Mouse (Mus musculus) ES-Bruce4 (cell line): ENCODE data around the gene Rfc2. TPM values are rescaled to one million over a fixed set of nuclear protein-coding genes. Genes with fewer than 3 reads are reported as not detected.

Experiments used
- H3K27ac ChIP-seq: 2 replicates; pipeline ENCODE4 v1.5.1; 2012; ENCODE audit warnings: low read length, inconsistent platforms; ENCODE audit not compliant: insufficient read depth
- H3K27me3 ChIP-seq: 2 replicates; pipeline ENCODE4 v1.6.1; 2012; ENCODE audit warnings: mild to moderate bottlenecking, low read length, inconsistent platforms; ENCODE audit not compliant: control insufficient read depth, poor library complexity, insufficient read depth, severe bottlenecking
- H3K36me3 ChIP-seq: 2 replicates; pipeline ENCODE4 v1.6.1; 2012; ENCODE audit warnings: inconsistent platforms, mild to moderate bottlenecking, low read length, moderate library complexity; ENCODE audit not compliant: control insufficient read depth, poor library complexity, insufficient read depth, severe bottlenecking
- H3K4me1 ChIP-seq: one replicate; pipeline ENCODE4 v1.8.1; 2011; ENCODE audit warnings: low read length; ENCODE audit not compliant: control insufficient read depth, insufficient read depth
- H3K4me3 ChIP-seq: 2 replicates; pipeline ENCODE4 v1.5.1; 2011; ENCODE audit warnings: low read depth, mild to moderate bottlenecking, low read length
- H3K9ac ChIP-seq: 2 replicates; pipeline ENCODE4 v1.6.1; 2012; ENCODE audit warnings: low read depth, mild to moderate bottlenecking, inconsistent platforms; ENCODE audit not compliant: poor library complexity, severe bottlenecking
- H3K9me3 ChIP-seq: replicated peaks from 2 replicates; pipeline ENCODE4 v1.6.1; 2012; ENCODE audit warnings: mild to moderate bottlenecking, low read length, inconsistent platforms; ENCODE audit not compliant: control insufficient read depth, poor library complexity, insufficient read depth, severe bottlenecking
- CTCF ChIP-seq: IDR thresholded peaks from one replicate; pipeline ENCODE4 v1.8.1; 2011; ENCODE audit warnings: low read depth, low read length
- EP300 ChIP-seq: IDR thresholded peaks from 2 replicates; pipeline ENCODE4 v1.6.1; 2011; ENCODE audit warnings: low read depth, low read length; ENCODE audit not compliant: insufficient read depth
- POLR2A ChIP-seq: IDR thresholded peaks from one replicate; pipeline ENCODE4 v1.8.1; 2011; ENCODE audit warnings: low read length; ENCODE audit not compliant: insufficient read depth
- polyA plus RNA-seq: library from polyadenylated mRNA; stranded (reverse); fragments of >200 nt; gene quantifications from 2 replicates; pipeline ENCODE4 v1.2.4, GENCODE M21; 2011; ENCODE audit warnings: low read depth; ENCODE audit not compliant: missing spikeins, insufficient read depth, insufficient read length

Rfc2 gene
- polyA plus RNA-seq, 1 experiment = 121 TPM

DNA sequence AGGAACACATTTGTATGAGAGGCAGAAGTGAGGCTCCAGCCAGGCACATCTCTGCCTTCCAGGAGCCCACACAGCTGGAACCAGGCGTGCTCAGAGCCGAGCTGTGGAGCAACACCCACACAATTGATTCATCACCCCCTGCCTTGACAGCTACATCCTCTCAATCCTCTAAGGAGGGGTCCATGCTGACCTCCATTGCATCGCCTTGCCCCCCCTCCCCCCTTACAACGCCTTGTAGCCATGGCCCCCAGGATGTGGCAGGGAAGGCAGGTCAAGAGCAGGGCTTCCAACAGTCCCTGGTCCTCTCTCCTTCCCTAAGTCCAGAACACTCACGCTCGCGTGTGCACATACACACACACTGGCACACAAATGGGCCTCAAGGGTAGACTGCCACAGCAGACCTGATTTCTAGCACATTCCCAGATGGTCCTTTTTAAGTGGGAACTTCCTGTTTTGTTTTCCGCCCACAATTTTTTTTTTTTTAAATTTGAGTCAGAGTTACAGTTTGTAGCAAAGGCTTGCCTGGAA lies 12.1 kb upstream of the Rfc2 start:
- TF ChIP-seq CTCF (no peak), EP300 (no peak), POLR2A (no peak)
- no peaks in the 10 kb centered on the region for H3K9me3 ChIP-seq
- peaks cover 10% of the 10 kb centered on the region for H3K4me1 ChIP-seq
- no peaks in the 10 kb centered on the region for H3K36me3 ChIP-seq
- H3K27me3 ChIP-seq = no peaks in the 10 kb centered on the region
- H3K4me3 ChIP-seq = no peak overlapping the region
- no peak overlapping the region for H3K9ac ChIP-seq
- peak overlapping the region; percentile 69 for H3K27ac ChIP-seq

DNA sequence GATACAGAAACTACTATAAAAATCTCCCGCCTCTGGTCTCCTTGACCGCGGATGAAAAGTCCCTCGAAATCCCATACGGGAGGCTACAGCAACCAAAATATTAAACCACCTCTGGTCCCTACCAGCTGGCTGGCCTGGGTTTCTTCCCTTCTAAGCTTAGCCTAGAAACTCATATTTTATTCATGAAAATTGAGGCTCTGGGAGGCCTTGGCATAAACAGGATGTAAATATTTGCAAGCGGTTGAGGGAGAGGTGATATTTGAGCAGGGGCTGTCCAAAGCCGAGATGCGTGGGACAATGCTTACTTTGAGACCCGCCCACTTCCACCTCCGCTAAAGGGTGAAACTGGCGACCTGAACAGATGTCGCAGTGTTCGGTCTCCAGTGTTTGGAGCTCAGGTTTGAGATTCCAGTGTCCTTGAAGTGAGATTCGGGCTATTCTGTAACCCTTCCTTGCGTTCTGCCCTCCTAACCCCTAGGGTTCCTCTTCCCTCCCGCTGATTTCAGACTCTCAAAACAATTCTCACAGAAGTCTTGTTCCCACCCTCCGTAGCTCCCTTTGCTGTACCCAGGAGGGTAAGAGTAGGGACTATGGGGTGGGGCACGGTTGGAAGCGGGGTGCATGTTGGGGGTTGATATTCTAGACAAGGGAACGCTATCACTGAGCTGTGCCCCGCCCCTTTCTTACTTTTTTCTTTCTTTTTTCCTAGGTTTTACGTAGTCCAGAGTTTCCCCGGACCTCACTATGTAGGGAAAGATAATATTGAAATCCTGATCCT lies 9.2 kb upstream of the Rfc2 start:
- peaks cover 10% of the 10 kb centered on the region for H3K4me1 ChIP-seq
- no peak overlapping the region for H3K9ac ChIP-seq
- H3K27ac ChIP-seq = no peak overlapping the region
- TF ChIP-seq EP300 (no peak), POLR2A (no peak), CTCF (no peak)
- no peaks in the 10 kb centered on the region for H3K27me3 ChIP-seq
- no peaks in the 10 kb centered on the region for H3K36me3 ChIP-seq
- H3K9me3 ChIP-seq = no peaks in the 10 kb centered on the region
- peak overlapping the region; percentile 43 for H3K4me3 ChIP-seq

DNA sequence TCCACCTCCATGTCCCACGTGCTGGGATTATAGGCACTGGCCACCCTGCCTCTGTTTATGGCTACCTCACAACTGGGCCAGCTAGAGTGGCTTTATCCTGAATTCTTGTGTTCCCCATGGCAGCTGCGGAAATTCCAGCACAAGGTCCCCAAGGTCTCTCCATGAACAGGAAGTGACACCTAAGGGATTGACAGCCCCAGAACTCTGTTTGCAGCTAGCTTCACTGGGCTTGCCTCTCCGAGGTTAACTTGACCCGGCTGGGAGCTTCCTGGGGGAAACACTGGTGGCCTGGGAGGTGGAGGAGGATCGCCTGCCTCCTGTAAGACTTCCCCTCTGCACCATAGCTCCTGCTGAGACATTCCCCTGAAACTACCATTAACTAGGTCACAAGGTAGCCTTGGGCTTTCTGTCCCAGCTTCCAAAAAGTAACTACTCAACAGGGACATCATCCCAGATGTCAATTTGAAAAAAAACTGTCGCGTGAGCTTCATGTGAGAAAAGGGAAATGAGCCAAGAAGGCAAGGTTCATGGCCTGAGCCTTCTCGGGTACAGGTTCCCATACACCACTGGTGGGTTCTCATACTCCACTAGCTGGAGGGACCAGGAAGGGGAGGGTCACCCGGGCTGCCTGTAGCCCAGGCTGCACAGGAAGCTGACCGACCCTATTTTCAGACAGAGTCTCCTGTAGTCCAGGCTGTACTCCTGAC lies 8.5 kb upstream of the Rfc2 start:
- H3K27me3 ChIP-seq = no peaks in the 10 kb centered on the region
- no peaks in the 10 kb centered on the region for H3K36me3 ChIP-seq
- no peaks in the 10 kb centered on the region for H3K9me3 ChIP-seq
- no peak overlapping the region for H3K4me3 ChIP-seq
- no peak for TF ChIP-seq POLR2A
- no peak for TF ChIP-seq EP300
- no peak for TF ChIP-seq CTCF
- peaks cover 7% of the 10 kb centered on the region for H3K4me1 ChIP-seq
- no peak overlapping the region for H3K9ac ChIP-seq
- no peak overlapping the region for H3K27ac ChIP-seq

DNA sequence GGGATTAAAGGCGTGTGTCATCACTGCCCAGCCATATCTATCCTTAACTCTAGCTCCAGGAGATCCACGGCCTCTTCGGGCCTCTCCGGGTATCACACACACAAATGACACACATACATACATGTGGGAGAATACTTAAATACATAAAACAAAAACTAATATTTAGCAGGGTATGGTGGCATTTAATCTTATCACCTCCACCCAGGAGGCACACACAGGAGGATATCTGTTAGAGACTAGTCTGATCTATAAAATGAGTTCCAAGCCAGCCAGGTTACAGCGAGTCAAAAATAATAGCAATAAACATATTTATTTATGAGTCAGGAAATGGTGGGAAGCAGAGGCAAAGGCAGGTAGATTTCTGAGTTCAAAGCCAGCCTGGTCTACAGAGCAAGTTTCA lies 5.3 kb upstream of the Rfc2 start:
- no peak overlapping the region for H3K9ac ChIP-seq
- H3K9me3 ChIP-seq = no peaks in the 10 kb centered on the region
- no peaks in the 10 kb centered on the region for H3K27me3 ChIP-seq
- H3K4me1 ChIP-seq = peaks cover 3% of the 10 kb centered on the region
- no peaks in the 10 kb centered on the region for H3K36me3 ChIP-seq
- no peak overlapping the region for H3K27ac ChIP-seq
- no peak overlapping the region for H3K4me3 ChIP-seq
- TF ChIP-seq CTCF (no peak), POLR2A (no peak), EP300 (no peak)

DNA sequence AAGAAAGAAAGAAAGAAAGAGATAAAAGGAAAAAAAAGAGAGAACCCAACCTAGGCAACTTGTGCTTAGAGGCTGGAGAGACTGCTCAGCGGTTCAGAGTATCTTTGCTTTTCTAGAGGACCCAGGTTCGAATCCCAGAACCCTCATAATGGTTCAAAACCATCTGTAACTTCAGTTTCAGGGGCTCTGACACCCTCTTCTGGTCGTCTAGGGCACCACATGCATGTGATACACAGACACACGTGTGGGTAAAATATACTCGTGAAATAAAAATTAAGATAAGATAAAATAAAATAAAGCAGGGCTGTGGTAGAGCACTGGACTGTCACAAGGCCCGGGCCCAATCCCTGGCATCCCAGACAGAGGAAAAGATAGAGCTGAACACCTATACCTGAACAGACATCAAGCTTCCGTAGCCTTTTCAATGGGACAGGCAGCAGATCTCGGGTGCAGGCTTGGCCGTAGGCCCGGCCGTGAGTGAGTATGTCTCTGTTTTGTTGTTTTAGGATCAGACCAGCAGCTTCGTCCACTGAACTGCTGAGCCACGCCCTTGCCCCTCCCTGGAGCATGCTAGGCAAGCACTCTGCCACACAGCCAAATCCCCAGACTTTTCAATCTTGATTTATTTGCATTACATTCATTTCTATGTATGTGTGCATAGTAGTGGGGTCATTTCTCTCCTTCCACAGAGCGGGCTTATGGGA lies 4.5 kb upstream of the Rfc2 start:
- H3K9me3 ChIP-seq = no peaks in the 10 kb centered on the region
- H3K9ac ChIP-seq = no peak overlapping the region
- no peak overlapping the region for H3K27ac ChIP-seq
- H3K27me3 ChIP-seq = no peaks in the 10 kb centered on the region
- no peaks in the 10 kb centered on the region for H3K36me3 ChIP-seq
- no peak overlapping the region for H3K4me3 ChIP-seq
- peaks cover 3% of the 10 kb centered on the region for H3K4me1 ChIP-seq
- TF ChIP-seq POLR2A (no peak), EP300 (no peak), CTCF (no peak)

DNA sequence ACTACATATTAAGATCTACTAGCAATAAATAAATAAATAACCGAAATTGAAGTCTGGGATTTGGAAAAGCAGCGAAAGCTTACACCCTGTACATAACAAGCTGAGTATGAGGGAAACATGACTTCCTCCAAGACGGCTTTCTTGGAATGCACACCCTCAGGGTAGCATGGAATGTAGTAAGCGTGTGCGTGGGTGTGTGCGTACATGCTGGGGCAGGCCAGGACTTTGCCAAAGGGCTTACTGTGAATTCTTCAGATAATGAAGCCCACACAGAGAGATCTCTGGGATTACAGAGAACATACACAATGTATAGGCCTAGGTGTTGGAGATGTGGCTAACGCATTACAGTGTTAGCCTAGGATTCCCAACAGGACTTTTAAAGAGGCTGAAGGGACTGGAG lies 3.6 kb upstream of the Rfc2 start:
- no peaks in the 10 kb centered on the region for H3K9me3 ChIP-seq
- TF ChIP-seq CTCF = no peak
- no peak for TF ChIP-seq POLR2A
- TF ChIP-seq EP300 = no peak
- no peaks in the 10 kb centered on the region for H3K27me3 ChIP-seq
- no peak overlapping the region for H3K4me3 ChIP-seq
- peaks cover 1% of the 10 kb centered on the region for H3K4me1 ChIP-seq
- no peaks in the 10 kb centered on the region for H3K36me3 ChIP-seq
- H3K9ac ChIP-seq = no peak overlapping the region
- H3K27ac ChIP-seq = no peak overlapping the region
